Mouse (Mus musculus) T-helper 17 cell (primary cell): ENCODE data around the gene Btbd35f23.
"Not testable (repeated sequence)": the region's sequence is repeated elsewhere in the genome, so short reads cannot be mapped to it uniquely, and the experiment has no call there.

ENCODE experiments used
- in situ Hi-C, 2 experiments: fragments of 300-600 bp; cut with MboI, MseI; formaldehyde crosslinking; loops; 1 replicate in 1 of 2; 2 replicates in 1 of 2; pipeline ENCODE4 v1.15.1; 2025; ENCODE audit warnings: high pct_unique_total_duplicates in 2 of 2

Btbd35f23 gene

GRCm38 (mm10) chrX:3076575-3076974 is at the start of gene Btbd35f23:
Btbd35f23 (plus strand) TSS chrX:3076875.
- in situ Hi-C loops, result not testable (repeated sequence)
